Mouse (Mus musculus): Measurements from ENCODE around the gene Gm37240.

DNA sequence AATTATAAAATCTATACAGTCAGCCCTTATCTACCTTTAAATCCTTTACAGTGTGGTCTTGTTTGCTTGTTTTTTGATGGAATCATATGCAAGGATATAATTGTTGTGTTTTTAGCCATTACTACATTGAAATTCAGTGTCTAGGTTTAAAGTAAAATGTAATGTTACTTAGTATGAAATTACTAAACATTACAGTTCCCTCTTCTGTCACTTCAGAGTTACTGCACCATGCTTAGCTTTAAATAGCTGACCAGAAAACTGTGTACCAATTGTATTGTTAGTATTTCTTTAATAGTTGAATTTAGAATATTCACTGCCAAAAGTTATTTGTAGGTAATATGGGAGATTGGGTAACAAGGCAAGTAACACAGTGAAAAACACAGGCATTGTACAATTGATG is 1017.2 kb downstream of the Gm37240 start:
- no peak for TF ChIP-seq CTCF (IDR thresholded peaks at IDR 0.05; ENCODE audit: low read depth, low read length)
- no peak for TF ChIP-seq POLR2AphosphoS5 (IDR thresholded peaks at IDR 0.05; ENCODE audit: insufficient replicate concordance, low read depth, low read length)
- TF ChIP-seq TAL1 (conservative IDR thresholded peaks at IDR 0.05; ENCODE audit: low read depth, low read length), result no peak
- TF ChIP-seq GATA1 (IDR thresholded peaks at IDR 0.05; ENCODE audit: borderline replicate concordance, low read length), result no peak
